Mouse (Mus musculus) liver, adult 2 months (tissue): ENCODE data around the gene Eif3m. TPM values are rescaled to one million over a fixed set of nuclear protein-coding genes. Genes with fewer than 3 reads are reported as not detected.

Experiments
- DNase-seq: peaks from one replicate; pipeline ENCODE4 v3.0.0-alpha.2; 2011; ENCODE audit warnings: low read depth, low spot score; ENCODE audit errors: extremely low read depth
- H3K27ac ChIP-seq: fragments of 200-500 bp; replicated peaks from 2 replicates; pipeline ENCODE4 v1.5.1; 2012; ENCODE audit warnings: low read depth, mild to moderate bottlenecking, control low read depth, inconsistent platforms, low read length; ENCODE audit not compliant: insufficient read depth
- H3K27me3 ChIP-seq: fragments of 200-500 bp; 2 replicates; pipeline ENCODE4 v1.6.1; 2012; ENCODE audit warnings: mild to moderate bottlenecking, moderate library complexity, low read length, inconsistent platforms; ENCODE audit not compliant: control insufficient read depth, insufficient read depth
- H3K36me3 ChIP-seq: fragments of 200-500 bp; 2 replicates; pipeline ENCODE4 v1.6.1; 2012; ENCODE audit warnings: low read length, inconsistent platforms; ENCODE audit not compliant: control insufficient read depth, insufficient read depth
- H3K4me1 ChIP-seq: fragments of 200-500 bp; 2 replicates; pipeline ENCODE4 v1.6.1; 2011; ENCODE audit warnings: low read length; ENCODE audit not compliant: control insufficient read depth, insufficient read depth
- H3K4me3 ChIP-seq: fragments of 200-500 bp; 2 replicates; pipeline ENCODE4 v1.5.1; 2011; ENCODE audit warnings: low read depth, mild to moderate bottlenecking, control low read depth, low read length, moderate library complexity; ENCODE audit not compliant: insufficient read depth
- H3K79me2 ChIP-seq: fragments of 200-500 bp; 2 replicates; pipeline ENCODE4 v1.6.1; 2012; ENCODE audit warnings: inconsistent platforms, mild to moderate bottlenecking, low read length, moderate library complexity; ENCODE audit not compliant: control insufficient read depth, insufficient read depth
- H3K9ac ChIP-seq: fragments of 200-500 bp; 2 replicates; pipeline ENCODE4 v1.6.1; 2012; ENCODE audit warnings: low read depth, mild to moderate bottlenecking, control low read depth, inconsistent platforms, low read length
- CTCF ChIP-seq: fragments of 200-500 bp; IDR thresholded peaks from 2 replicates; pipeline ENCODE4 v1.5.1; 2011; ENCODE audit warnings: low read depth, low read length, control low read depth
- POLR2A ChIP-seq: fragments of 200-500 bp; IDR thresholded peaks from 2 replicates; pipeline ENCODE4 v1.6.1; 2011; ENCODE audit warnings: low read length, control low read depth; ENCODE audit not compliant: insufficient read depth; ENCODE audit errors: extremely low read depth
- WGBS: fragments of 180-500 bp; shearing (Covaris S2); methylation state at CpG from one replicate; pipeline ENCODE4 v1.1.7; 2018; 5-methylcytosine and 5-hydroxymethylcytosine counted together
- polyA plus RNA-seq: library from polyadenylated mRNA; depleted of rRNA; stranded (reverse); fragments of >200 nt; gene quantifications from 2 replicates; pipeline ENCODE4 v1.2.3, GENCODE M21; 2012; rRNA removed
- total RNA-seq: library from RNA; depleted of rRNA; stranded (reverse); fragments of >200 nt; gene quantifications from 2 replicates; pipeline ENCODE4 v1.2.3, GENCODE M21; 2014; rRNA removed

Gene Eif3m
- total and polyA plus RNA-seq, 2 experiments: 13.6 to 122 TPM

DNA sequence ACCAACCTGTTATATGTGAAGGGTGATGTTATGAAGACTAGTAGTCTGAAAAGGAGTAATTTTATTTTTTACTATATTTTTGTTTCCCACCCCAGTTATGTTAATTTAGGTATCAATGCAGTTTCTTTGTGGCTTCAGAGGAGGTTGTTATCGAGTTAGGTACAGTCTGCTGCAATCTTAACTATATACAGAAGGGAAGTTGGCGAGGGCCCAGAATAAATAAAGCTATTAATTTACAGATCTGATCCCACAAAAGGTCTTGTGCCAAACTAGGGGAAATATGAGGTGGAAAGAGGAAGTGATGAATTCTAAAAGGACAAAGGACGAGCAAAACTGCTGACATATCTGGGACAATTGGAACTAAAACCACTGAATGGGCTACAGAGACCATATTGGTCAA is 20.7 kb downstream of the Eif3m start:
- H3K4me3 ChIP-seq: no peak overlapping the region
- H3K36me3 ChIP-seq: peaks cover 20% of the 10 kb centered on the region
- no peaks in the 10 kb centered on the region for H3K27me3 ChIP-seq
- 65% methylated on average over 3 of the region's 3 CpGs for WGBS
- no peak overlapping the region for H3K27ac ChIP-seq
- H3K79me2 ChIP-seq: no peaks in the 10 kb centered on the region
- no peak overlapping the region for H3K9ac ChIP-seq
- H3K4me1 ChIP-seq: no peaks in the 10 kb centered on the region
- no peak for TF ChIP-seq CTCF
- TF ChIP-seq POLR2A: no peak
- no peak for DNase-seq

DNA sequence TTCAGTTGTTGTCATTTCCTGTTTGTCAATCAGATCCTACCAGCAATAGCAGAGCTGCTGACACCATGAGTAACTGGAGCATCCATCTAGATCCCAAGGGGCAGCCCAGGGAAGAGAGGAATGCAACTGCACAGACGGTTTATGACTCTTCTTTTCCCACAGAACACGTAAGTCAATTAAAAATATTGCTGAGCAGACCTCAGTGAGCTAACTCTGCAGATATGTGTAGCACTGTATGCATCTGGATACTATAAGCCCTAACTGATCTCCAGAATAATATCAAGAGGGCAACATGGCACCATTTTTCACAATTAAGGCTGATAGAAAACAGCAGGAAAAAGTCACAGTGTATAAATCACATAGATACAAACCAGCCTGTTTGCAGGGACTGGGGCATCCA is 22.4 kb downstream of the Eif3m start:
- no peak for DNase-seq
- TF ChIP-seq CTCF (no peak), POLR2A (no peak)
- H3K79me2 ChIP-seq: no peaks in the 10 kb centered on the region
- no peaks in the 10 kb centered on the region for H3K27me3 ChIP-seq
- no peak overlapping the region for H3K27ac ChIP-seq
- H3K4me3 ChIP-seq: no peak overlapping the region
- H3K4me1 ChIP-seq: no peaks in the 10 kb centered on the region
- WGBS: 89% methylated on average over 2 of the region's 2 CpGs
- H3K36me3 ChIP-seq: peaks cover 16% of the 10 kb centered on the region
- H3K9ac ChIP-seq: no peak overlapping the region

DNA sequence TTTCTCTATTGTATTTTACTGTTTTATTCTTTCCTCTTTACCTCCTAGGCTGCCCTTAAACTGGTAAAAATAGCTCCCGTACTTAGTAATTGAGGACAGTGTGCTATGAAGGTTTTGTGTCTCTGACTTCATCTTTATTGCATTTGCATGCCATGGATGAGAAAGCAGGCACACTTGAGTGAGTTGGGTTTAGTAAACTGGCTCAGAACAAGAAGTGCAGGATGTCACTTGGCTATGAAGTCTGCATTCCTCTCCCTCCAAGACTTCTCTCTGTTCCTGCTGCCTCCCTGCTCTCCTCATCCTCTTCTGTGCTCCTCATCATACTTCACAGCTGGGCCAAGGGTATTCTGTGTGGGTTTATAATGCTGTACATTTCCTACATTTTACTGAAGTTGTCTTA is 27.9 kb downstream of the Eif3m start:
- Histone ChIP-seq H3K79me2 (no peaks in the 10 kb centered on the region), H3K27ac (no peak overlapping the region), H3K36me3 (no peaks in the 10 kb centered on the region; the same call in 1 of the 2 replicates), H3K4me1 (no peaks in the 10 kb centered on the region), H3K4me3 (no peak overlapping the region), H3K9ac (no peak overlapping the region), H3K27me3 (no peaks in the 10 kb centered on the region)
- DNase-seq: no peak
- 90% methylated on average over 1 of the region's 1 CpGs for WGBS
- no peak for TF ChIP-seq POLR2A
- TF ChIP-seq CTCF: no peak

DNA sequence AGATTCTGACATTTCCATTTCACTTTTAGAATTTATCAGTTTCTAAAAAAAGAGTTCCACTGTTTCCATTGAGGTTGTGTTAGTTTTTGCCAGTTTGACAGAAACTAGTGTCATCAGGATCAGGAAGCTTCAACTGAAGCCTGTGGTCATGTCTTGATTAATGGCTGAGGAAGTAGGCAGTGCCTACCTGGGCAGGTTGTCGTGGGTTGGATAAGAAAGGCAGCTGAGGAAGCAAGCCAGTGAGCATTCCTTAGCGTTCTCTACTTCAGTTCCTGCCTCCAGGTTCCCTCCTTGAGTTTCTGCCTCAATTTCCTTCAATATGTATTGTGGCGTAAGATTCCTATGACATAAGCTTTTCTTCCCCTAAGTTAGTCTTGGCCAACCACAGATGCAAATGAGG is 31.1 kb downstream of the Eif3m start:
- Histone ChIP-seq H3K4me1 (no peaks in the 10 kb centered on the region), H3K27ac (no peak overlapping the region), H3K27me3 (no peaks in the 10 kb centered on the region), H3K79me2 (no peaks in the 10 kb centered on the region), H3K9ac (no peak overlapping the region), H3K36me3 (no peaks in the 10 kb centered on the region), H3K4me3 (no peak overlapping the region)
- WGBS: 52% methylated on average over 3 of the region's 3 CpGs
- no peak for DNase-seq
- TF ChIP-seq CTCF (no peak), POLR2A (no peak)

DNA sequence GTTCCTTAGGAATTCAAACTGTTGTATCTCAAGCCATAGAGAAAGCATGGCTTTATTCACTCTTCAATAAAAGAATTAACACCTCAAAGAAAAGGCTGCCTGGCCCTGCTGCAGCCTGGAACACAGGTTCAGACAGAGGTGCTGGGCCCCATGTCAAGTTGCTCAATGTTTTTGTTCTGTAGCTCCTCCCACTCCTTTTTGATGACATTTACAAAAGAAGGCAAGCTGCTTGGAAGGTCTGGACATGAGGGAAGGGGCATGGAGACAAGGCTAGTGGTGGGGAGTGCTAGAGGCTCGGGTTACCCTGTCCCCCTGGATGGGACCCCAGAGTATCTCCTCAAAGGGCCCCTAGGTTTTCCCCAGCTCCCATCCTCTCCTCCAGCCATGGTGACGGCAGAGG is 35.2 kb downstream of the Eif3m start:
- no peaks in the 10 kb centered on the region for H3K27me3 ChIP-seq
- H3K36me3 ChIP-seq: no peaks in the 10 kb centered on the region
- no peak overlapping the region for H3K4me3 ChIP-seq
- no peaks in the 10 kb centered on the region for H3K4me1 ChIP-seq
- WGBS: 54% methylated on average over 2 of the region's 2 CpGs
- DNase-seq: no peak
- no peak overlapping the region for H3K9ac ChIP-seq
- no peaks in the 10 kb centered on the region for H3K79me2 ChIP-seq
- TF ChIP-seq POLR2A: no peak
- no peak for TF ChIP-seq CTCF
- no peak overlapping the region for H3K27ac ChIP-seq

DNA sequence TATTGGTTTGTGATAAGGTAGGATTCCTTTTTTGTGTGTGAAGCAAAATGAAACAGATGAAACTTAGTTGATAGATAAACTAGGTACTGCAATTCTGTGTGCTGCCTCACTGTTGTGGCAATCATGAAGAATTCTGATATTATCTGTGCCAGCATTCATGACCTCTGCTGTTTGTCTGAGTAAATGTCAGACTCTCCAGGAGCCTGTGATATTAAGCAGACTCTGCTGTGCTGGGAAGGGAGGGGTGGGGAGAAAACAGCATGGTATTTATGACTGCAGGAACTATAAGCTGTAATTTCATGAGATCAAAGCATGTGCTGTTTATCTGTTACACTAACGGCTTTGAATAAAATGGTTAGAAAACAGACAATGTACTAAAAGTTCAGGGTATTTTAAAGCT is 52.4 kb downstream of the Eif3m start:
- TF ChIP-seq CTCF: no peak
- TF ChIP-seq POLR2A: no peak
- H3K27me3 ChIP-seq: no peaks in the 10 kb centered on the region
- no peaks in the 10 kb centered on the region for H3K79me2 ChIP-seq
- no peak overlapping the region for H3K4me3 ChIP-seq
- H3K36me3 ChIP-seq: no peaks in the 10 kb centered on the region
- no peak for DNase-seq
- WGBS: 74% methylated on average over 1 of the region's 1 CpGs
- H3K9ac ChIP-seq: no peak overlapping the region
- H3K27ac ChIP-seq: no peak overlapping the region
- no peaks in the 10 kb centered on the region for H3K4me1 ChIP-seq

Other genes with a start within 250 kb of the Eif3m start
- 6.0 and 7.3 TPM in 2 replicates for gene Qser1, start 200.3 kb downstream of the Eif3m start, total RNA-seq
- gene Qser1, start 200.3 kb downstream of the Eif3m start, polyA plus RNA-seq: 2.0 and 2.2 TPM in 2 replicates
- 0.37 and 0.60 TPM in 2 replicates for gene Prrg4, start 167.2 kb downstream of the Eif3m start, total RNA-seq
- 0.05 TPM in 1 of 2 replicates, not detected in the other for gene Prrg4, start 167.2 kb downstream of the Eif3m start, polyA plus RNA-seq
- gene Ccdc73, start 149.3 kb downstream of the Eif3m start, total RNA-seq: 3.1 and 4.9 TPM in 2 replicates
- gene Ccdc73, start 149.3 kb downstream of the Eif3m start, polyA plus RNA-seq: 0.56 TPM in 1 of 2 replicates, not detected in the other
- gene Gm11060, start 74.9 kb upstream of the Eif3m start, total RNA-seq: not detected in 2 replicates
- gene Gm11060, start 74.9 kb upstream of the Eif3m start, polyA plus RNA-seq: not detected in 2 replicates
- 0.34 and 0.55 TPM in 2 replicates for gene Wt1, start 109.4 kb upstream of the Eif3m start, total RNA-seq
- 0.27 and 0.44 TPM in 2 replicates for gene Wt1, start 109.4 kb upstream of the Eif3m start, polyA plus RNA-seq
- 12.8 and 21.8 TPM in 2 replicates for gene Them7, start 207.2 kb upstream of the Eif3m start, total RNA-seq
- 45.9 and 49.8 TPM in 2 replicates for gene Them7, start 207.2 kb upstream of the Eif3m start, polyA plus RNA-seq